Mouse (Mus musculus) spleen, postnatal 14 days (tissue): Measurements from ENCODE around the gene Gm6793.

ENCODE experiments used
- DNase-seq, 2 experiments: peaks; one replicate each; pipeline ENCODE4 v3.0.0; 2021 to 2022; ENCODE audit warnings: low spot score in 2 of 2

The Gm6793 gene

DNA sequence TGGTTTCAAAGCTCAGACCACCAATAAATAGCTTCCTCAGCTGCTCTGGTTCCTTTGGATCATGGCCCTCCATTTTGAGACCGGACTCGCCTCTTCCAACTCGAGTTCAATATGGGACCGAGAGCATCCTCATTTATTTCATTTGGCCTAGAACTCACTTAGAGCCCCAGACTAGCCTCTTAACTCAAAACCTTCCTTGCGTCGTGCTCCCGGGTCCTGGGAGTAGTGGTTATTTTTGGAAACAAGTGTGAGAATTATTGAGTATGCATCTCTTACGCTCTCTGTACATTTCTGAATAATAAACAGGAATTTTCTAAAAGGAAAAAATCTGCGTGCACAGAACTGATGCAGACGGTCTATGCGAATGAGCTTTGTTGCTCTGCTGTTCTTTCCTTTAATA is at the start of gene Gm6793:
Gm6793 (minus strand) TSS at position 101 of the 400 bp plus-strand sequence.
- DNase-seq, result no peak

GRCm38 (mm10) chr8:112061372-112061771 is 46.5 kb upstream of the Gm6793 start:
- no peak for DNase-seq

- DNase-seq, result no peak
These were observed 39.6 kb upstream of the Gm6793 start for GRCm38 (mm10) chr8:112054456-112054855.

DNA sequence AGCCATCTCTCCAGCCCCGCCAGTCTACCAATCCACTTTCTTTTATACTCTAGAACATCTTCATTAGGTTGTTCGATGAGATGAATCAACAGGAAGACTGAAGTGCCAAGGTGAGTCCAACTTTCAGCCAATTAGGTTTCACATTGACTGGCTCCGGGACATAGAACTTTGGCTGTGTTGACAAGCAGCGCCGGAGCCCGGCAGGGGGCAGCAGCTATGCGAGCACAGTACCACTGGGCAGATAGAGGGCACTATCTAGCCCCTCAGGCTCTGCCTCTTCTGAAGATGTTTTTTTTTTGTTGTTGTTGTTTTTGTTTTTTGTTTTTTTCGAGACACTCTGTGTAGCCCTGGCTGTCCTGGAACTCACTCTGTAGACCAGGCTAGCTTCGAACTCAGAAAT is 36.7 kb upstream of the Gm6793 start:
- DNase-seq, result no peak

DNA sequence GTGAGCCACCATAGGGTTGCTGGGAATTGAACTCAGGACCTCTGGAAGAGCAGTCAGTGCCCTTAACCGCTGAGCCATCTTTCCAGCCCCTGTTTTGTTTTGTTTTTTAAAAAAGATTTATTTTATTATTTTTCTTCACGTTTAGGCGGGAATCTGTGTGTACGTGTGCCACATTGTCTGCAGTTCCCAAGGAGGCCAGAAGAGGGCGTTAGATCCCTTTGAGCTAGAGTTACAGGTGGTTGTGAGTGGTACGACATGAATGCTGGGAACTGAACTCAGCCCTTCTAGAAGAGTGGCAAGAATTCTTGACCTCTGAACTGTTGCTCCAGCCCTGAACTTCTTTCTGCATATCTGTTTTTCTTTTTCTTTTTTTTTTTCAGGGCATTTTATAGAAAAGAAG is 35.1 kb upstream of the Gm6793 start:
- DNase-seq, result no peak

DNA sequence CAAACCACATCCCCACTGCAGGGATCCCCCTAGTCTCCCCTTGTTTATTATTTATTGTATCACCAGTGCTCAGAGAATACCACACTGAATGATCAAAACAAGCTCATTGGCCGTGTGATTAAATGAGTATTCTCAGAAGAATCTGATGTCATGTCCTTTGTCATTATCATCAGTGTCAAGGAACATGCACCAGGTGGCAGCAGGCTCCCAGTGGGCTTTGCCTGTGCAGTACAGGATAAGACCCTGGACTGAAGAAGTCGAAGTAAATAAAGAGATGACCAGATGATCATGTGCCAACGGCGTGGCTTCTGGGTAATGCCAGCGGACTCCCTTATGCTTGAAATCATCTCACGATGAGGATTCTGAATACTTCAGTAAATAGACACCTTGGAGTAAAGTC is 33.5 kb upstream of the Gm6793 start:
- DNase-seq, result no peak

DNA sequence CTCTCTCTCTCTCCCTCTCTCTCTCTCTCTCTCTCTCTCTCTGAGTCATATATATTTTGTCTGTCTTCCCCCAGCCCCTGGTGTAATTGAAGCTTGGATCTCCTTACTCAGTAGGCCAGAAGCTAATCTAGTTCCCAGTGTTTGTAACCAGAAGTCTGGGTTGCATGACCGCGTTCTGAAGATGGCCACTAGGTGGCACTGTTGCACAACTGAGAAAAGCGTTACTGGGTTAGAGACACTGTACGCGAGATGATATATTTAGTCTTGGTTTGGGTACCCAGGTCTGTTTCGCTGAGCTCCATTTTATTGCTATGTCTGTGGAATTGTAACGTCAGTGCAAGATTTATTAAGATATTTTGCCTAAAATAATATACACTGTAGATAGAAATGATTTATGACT is 31.1 kb upstream of the Gm6793 start:
- peak; percentile 32 to 63 for DNase-seq

- peak in 1 of 2 experiments; percentile 7 for DNase-seq
These were observed 30.3 kb upstream of the Gm6793 start for GRCm38 (mm10) chr8:112045182-112045581.

- no peak for DNase-seq
These were observed 22.7 kb upstream of the Gm6793 start for GRCm38 (mm10) chr8:112037521-112037920.

- DNase-seq, result peak in 1 of 2 experiments; percentile 7
These were observed 19.8 kb upstream of the Gm6793 start for GRCm38 (mm10) chr8:112034603-112035002.

- no peak for DNase-seq
These were observed 18.2 kb upstream of the Gm6793 start for GRCm38 (mm10) chr8:112033071-112033470.

DNA sequence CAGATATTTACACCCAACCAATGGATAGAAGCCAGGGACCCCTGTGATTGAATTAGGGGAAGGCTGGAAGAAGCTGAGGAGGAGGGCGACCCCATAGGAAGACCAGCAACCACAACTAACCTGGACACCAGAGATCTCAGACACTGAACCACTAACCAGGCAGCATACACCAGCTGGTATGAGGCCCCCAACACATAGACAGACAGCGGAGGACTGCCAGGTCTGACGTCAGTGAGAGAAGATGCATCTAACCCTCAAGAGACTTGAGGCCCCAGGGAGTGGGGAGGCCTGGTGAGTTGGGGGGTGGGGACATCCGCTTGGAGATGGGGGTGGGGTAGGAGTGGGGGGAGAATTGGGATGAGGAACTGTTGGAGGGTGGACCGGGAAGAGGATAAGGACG is 15.8 kb upstream of the Gm6793 start:
- DNase-seq, result no peak

DNA sequence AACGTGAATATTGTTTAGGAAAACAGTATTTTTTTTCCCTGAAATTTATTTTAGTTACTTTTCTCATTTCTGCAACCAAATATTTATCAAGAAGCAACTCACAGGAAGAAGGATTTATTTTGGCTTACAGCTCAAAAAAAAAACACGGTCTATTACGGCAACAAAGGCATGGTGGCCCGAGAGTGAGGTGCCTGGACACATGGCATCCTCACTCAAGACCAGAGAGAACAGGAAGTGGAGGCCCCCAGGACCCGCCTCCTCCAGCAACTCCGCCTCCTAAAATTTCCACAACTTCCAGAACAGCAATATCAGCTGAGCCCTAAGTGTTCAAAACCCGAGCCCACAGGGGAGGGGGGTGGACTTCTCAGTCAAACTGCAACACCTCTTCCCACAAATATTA is 14.6 kb upstream of the Gm6793 start:
- DNase-seq, result no peak

- peak; percentile 30 to 56 for DNase-seq
These were observed 3.0 kb downstream of the Gm6793 start for GRCm38 (mm10) chr8:112011816-112012242.

DNA sequence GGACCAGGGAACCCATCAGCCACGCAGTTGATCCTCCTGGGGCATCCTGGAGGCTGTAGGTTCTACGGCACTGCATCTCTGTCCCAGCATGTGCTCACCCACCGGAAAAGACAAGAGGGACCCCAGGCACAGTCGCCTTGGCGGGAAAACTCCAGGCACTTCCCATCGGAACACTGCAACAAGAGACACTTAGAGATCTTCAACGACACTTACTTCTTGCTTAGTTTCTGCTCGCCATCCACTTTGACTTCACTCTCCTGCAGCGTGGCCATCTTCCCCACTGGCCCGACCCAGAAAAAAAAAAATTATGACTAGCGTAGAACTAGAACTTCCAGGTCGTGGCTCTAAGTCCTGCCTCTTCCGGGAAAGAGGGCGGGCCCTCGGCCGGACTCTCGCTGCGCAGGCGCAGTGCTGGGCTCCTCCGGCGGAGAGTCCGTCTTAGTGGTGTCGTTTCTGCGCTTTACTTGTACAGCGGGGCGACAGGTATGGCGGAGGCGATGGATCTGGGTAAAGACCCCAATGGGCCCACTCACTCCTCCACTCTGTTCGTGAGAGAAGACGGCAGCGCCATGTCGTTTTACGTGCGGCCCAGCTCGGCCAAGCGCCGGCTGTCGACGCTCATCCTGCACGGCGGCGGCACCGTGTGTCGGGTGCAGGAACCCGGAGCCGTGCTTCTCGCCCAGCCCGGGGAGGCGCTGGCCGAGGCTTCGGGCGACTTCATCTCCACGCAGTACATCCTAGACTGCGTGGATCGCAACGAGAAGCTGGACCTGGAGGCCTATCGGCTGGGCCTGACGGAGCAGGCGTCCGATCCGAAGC is 3.6 kb downstream of the Gm6793 start, which contains the start of the genes Kars and Terf2ip:
Kars (minus strand) TSS at position 327 of the 819 bp plus-strand sequence.
Terf2ip (plus strand) TSS at position 402 of the 819 bp plus-strand sequence.
- DNase-seq, result peak; percentile 87 to 91

DNA sequence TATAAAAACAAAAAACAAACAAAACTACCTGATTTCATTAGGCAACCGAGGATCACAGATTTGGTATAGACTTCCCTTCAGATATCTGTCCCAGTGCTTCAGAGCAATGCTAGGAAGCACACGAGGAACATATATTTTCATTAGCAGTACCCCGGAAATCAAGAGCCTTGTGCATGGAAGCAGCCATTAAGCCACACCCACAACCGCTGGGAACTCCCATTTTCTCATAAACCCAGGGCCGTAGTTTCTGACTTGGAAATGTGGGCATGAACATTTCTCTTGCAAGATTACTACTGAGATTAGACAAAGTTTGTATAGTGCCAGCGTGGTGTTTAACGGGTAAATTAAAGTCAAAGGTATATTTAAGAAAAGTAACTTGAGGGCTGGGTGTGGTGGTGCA is 5.3 kb downstream of the Gm6793 start:
- no peak for DNase-seq

- no peak for DNase-seq
These were observed 7.2 kb downstream of the Gm6793 start for GRCm38 (mm10) chr8:112007669-112008068.

DNA sequence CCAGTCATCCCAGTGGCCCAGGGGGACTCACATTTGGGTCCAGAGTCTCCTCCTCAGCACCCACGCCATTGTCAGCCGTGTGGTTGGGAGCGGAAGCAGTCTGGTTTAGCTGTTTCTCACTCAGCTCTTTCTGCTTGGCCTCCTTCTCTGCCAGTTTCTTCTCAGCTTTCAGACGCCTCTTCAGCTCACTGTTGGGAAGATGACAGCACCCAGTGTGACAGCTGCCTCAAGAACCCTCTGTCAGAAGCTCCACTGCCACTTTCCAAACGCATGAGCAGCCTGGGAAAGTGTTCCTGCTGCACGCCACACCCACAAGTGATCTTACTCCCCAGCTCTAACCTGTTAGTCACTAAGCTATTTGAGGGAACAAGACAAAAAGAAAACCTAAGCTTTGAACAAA is 9.2 kb downstream of the Gm6793 start:
- no peak for DNase-seq

GRCm38 (mm10) chr8:112004754-112005153 is 10.1 kb downstream of the Gm6793 start:
- DNase-seq, result no peak

GRCm38 (mm10) chr8:111992703-111993039 is 22.2 kb downstream of the Gm6793 start:
- no peak for DNase-seq

GRCm38 (mm10) chr8:111992013-111992702 is 22.7 kb downstream of the Gm6793 start, which contains the start of gene Adat1:
Gene Adat1 (minus strand): TSS chr8:111992302.
- DNase-seq, result peak; percentile 59 to 82

GRCm38 (mm10) chr8:111991278-111991677 is 23.6 kb downstream of the Gm6793 start:
- DNase-seq, result no peak

DNA sequence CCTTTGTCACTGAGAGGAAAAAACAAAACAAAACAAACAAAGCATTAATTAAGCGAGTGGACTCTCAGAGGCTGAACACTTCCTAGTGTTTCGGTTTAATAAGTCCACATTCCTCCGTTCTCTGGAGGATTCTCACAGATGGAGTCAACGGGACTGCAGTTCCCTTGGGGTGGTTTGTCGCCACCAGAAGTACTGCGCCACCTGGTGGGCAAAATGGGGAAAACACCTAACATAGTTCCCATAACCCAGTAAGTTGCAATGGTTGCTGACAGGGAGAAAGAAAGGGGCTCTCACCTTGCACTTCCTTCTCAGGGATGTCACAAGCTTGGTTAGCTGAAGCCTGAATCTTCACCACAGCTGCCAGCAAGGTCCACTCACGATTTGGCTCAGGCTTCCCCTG is 24.9 kb downstream of the Gm6793 start:
- peak; percentile 55 to 77 for DNase-seq
